Comparison of ENCODE assay signal across 8 mouse cellular contexts in genomic region chr14:48073247-48074161, GRCm38 (mm10). TPM values are rescaled to one million over a fixed set of nuclear protein-coding genes. Genes with fewer than 3 reads are reported as not detected.
A peak's percentile ranks its signal among the peaks of the same experiment; 100 is the strongest.
DNase-seq lines count a peak whose midpoint lies in the region; ATAC-seq and TF ChIP-seq lines count a peak whose summit lies in the region.

No protein-coding gene starts in this region.

- DNase-seq in kidney, adult 2 months = peak; percentile 28
- peak; percentile 45 to 63 for DNase-seq in left cerebral cortex, postnatal 10 days (ENCODE audit: extremely low spot score in 1 of 2, low spot score in 2 of 2)
- peak; percentile 95 for DNase-seq in midbrain, embryonic 11.5 days (ENCODE audit: low spot score, missing footprints)
- peak; percentile 82 for DNase-seq in yolk sac, embryonic 10.5 days (ENCODE audit: low spot score)

- intact Hi-C loops in left cerebral cortex, postnatal 10 days (cut with DNase I) = no loop called here

- no peak overlapping the region for H3K27ac ChIP-seq in kidney, adult 2 months (ENCODE audit: insufficient read depth, low read depth, low read length)
- no peak overlapping the region for H3K27ac ChIP-seq in kidney, embryonic 15.5 days
- no peak overlapping the region for H3K27ac ChIP-seq in forebrain, embryonic 13.5 days
- peak overlapping the region; percentile 43 for H3K27ac ChIP-seq in heart, embryonic 15.5 days
- H3K27ac ChIP-seq in midbrain, embryonic 11.5 days (ENCODE audit: low read depth, low read length) = peak overlapping the region; percentile 85

- no peak for TF ChIP-seq POLR2A in kidney, adult 2 months (IDR thresholded peaks at IDR 0.05; ENCODE audit: low read depth, low read length)

- H3K4me1 ChIP-seq in kidney, adult 2 months (ENCODE audit: control insufficient read depth, insufficient read depth, low read length) = no peaks in the 10 kb centered on the region
- 0 out of 2 replicates have a peak, but pooled peaks cover 3% of the 10 kb centered on the region for H3K4me1 ChIP-seq in kidney, embryonic 15.5 days
- peaks cover 10% of the 10 kb centered on the region for H3K4me1 ChIP-seq in forebrain, embryonic 13.5 days
- H3K4me1 ChIP-seq in heart, embryonic 15.5 days (replicated peaks) = peaks cover 10% of the 10 kb centered on the region
- H3K4me1 ChIP-seq in midbrain, embryonic 11.5 days (ENCODE audit: control insufficient read depth, insufficient read depth, low read length) = peaks cover 12% of the 10 kb centered on the region

- H3K9me3 ChIP-seq in kidney, embryonic 15.5 days (replicated peaks) = no peaks in the 10 kb centered on the region
- no peaks in the 10 kb centered on the region for H3K9me3 ChIP-seq in forebrain, embryonic 13.5 days (replicated peaks)
- no peaks in the 10 kb centered on the region for H3K9me3 ChIP-seq in heart, embryonic 15.5 days (replicated peaks)
- H3K9me3 ChIP-seq in midbrain, embryonic 11.5 days (ENCODE audit: control insufficient read depth, low read length) = no peaks in the 10 kb centered on the region

- H3K4me2 ChIP-seq in kidney, embryonic 15.5 days = no peak overlapping the region
- peak overlapping the region; percentile 10; the same call in 1 of the 2 replicates for H3K4me2 ChIP-seq in forebrain, embryonic 13.5 days
- peak overlapping the region; percentile 48 for H3K4me2 ChIP-seq in heart, embryonic 15.5 days
- H3K4me2 ChIP-seq in midbrain, embryonic 11.5 days = peak overlapping the region; percentile 17; the same call in 1 of the 2 replicates

- H3K4me3 ChIP-seq in kidney, adult 2 months (ENCODE audit: insufficient read depth, low read depth, low read length) = no peak overlapping the region
- no peak overlapping the region for H3K4me3 ChIP-seq in kidney, embryonic 15.5 days (replicated peaks)
- H3K4me3 ChIP-seq in forebrain, embryonic 13.5 days = no peak overlapping the region
- no peak overlapping the region for H3K4me3 ChIP-seq in heart, embryonic 15.5 days
- no peak overlapping the region for H3K4me3 ChIP-seq in midbrain, embryonic 11.5 days (ENCODE audit: low read depth, low read length)

- TF ChIP-seq CTCF in kidney, adult 2 months (conservative IDR thresholded peaks at IDR 0.05; ENCODE audit: insufficient read depth, insufficient read length, low read depth, low read length) = no peak

- 62% methylated on average over 24 of the region's 24 CpGs for WGBS in kidney, adult 2 months
- WGBS in kidney, embryonic 15.5 days = 61% methylated on average over 24 of the region's 24 CpGs
- 47% methylated on average over 24 of the region's 24 CpGs for WGBS in forebrain, embryonic 13.5 days
- 32% methylated on average over 24 of the region's 24 CpGs for WGBS in heart, embryonic 15.5 days
- WGBS in midbrain, embryonic 11.5 days = 28% methylated on average over 24 of the region's 24 CpGs

- H3K36me3 ChIP-seq in kidney, adult 2 months (ENCODE audit: control insufficient read depth, insufficient read depth, low read length) = no peaks in the 10 kb centered on the region
- H3K36me3 ChIP-seq in kidney, embryonic 15.5 days = no peaks in the 10 kb centered on the region
- no peaks in the 10 kb centered on the region for H3K36me3 ChIP-seq in forebrain, embryonic 13.5 days (ENCODE audit: poor library complexity, severe bottlenecking)
- H3K36me3 ChIP-seq in heart, embryonic 15.5 days = no peaks in the 10 kb centered on the region
- H3K36me3 ChIP-seq in midbrain, embryonic 11.5 days (ENCODE audit: control insufficient read depth, insufficient read depth, low read length) = no peaks in the 10 kb centered on the region

- H3K27me3 ChIP-seq in kidney, adult 2 months (replicated peaks; ENCODE audit: control insufficient read depth, insufficient read depth, low read length) = no peaks in the 10 kb centered on the region
- no peaks in the 10 kb centered on the region for H3K27me3 ChIP-seq in kidney, embryonic 15.5 days
- no peaks in the 10 kb centered on the region for H3K27me3 ChIP-seq in forebrain, embryonic 13.5 days
- no peaks in the 10 kb centered on the region for H3K27me3 ChIP-seq in heart, embryonic 15.5 days
- H3K27me3 ChIP-seq in midbrain, embryonic 11.5 days (ENCODE audit: control insufficient read depth, insufficient read depth, low read length) = no peaks in the 10 kb centered on the region

- no peak overlapping the region for H3K9ac ChIP-seq in kidney, embryonic 15.5 days
- no peak overlapping the region for H3K9ac ChIP-seq in forebrain, embryonic 13.5 days
- no peak overlapping the region for H3K9ac ChIP-seq in heart, embryonic 15.5 days
- peak overlapping the region; percentile 51; the same call in 1 of the 2 replicates for H3K9ac ChIP-seq in midbrain, embryonic 11.5 days (ENCODE audit: low read length)

- ATAC-seq in kidney, embryonic 15.5 days (replicated peaks; ENCODE audit: low FRiP score) = no peak
- ATAC-seq in forebrain, embryonic 13.5 days = peak; percentile 33; the same call in 1 of the 2 replicates
- ATAC-seq in heart, embryonic 15.5 days (replicated peaks; ENCODE audit: insufficient number of reproducible peaks, insufficient read depth, low FRiP score, low read depth) = peak; percentile 81
- ATAC-seq in midbrain, embryonic 11.5 days (ENCODE audit: low FRiP score) = peak; percentile 98
- no peak for ATAC-seq in erythroblast, adult 5-6 weeks (replicated peaks; ENCODE audit: low FRiP score, poor library complexity, severe bottlenecking)

RNA-seq across cellular contexts. Expression of gene Peli2, which starts 47.1 kb away (rescaled TPM):
- 31.7 and 37.6 TPM in 2 replicates for polyA plus RNA-seq in kidney, adult 2 months (2012; rRNA removed)
- polyA plus RNA-seq in kidney, embryonic 15.5 days (2015; fragmentation: Nextera tagmentation; extraction: Ambion mirVana) = 7.1 and 8.2 TPM in 2 replicates
- polyA plus RNA-seq in forebrain, embryonic 13.5 days (2015; fragmentation: Nextera tagmentation; extraction: Ambion mirVana) = 8.4 and 8.5 TPM in 2 replicates
- 2.3 and 5.1 TPM in 2 replicates for polyA plus RNA-seq in heart, embryonic 15.5 days (2015; fragmentation: Nextera tagmentation; extraction: Ambion mirVana)
- 10 to 100 TPM; 19.9 to 23.7 TPM for total RNA-seq in left cerebral cortex, postnatal 10 days (2021)
- 15.7 and 16.2 TPM in 2 replicates for polyA plus RNA-seq in midbrain, embryonic 11.5 days (2014; fragmentation: Nextera tagmentation; extraction: Ambion mirVana)
- 1.7 and 2.5 TPM in 2 replicates for total RNA-seq in erythroblast, adult 5-6 weeks (2015; ENCODE audit: low replicate concordance)
- 1.4 and 2.1 TPM in 2 replicates for total RNA-seq in erythroblast, adult 5-6 weeks (2017; ENCODE audit: low replicate concordance)

Comparison
In these comparisons a context has a peak if more than half of its experiments do, and no peak if none do; other contexts are left out.
1. DNase-seq: peak in every context shown above with its lines; median percentile 95 in midbrain, embryonic 11.5 days; 82 in yolk sac, embryonic 10.5 days; 54 in left cerebral cortex, postnatal 10 days; 28 in kidney, adult 2 months.
2. H3K27ac ChIP-seq: peak in heart, embryonic 15.5 days (single experiment) and midbrain, embryonic 11.5 days (single experiment); none in kidney, adult 2 months (single experiment), kidney, embryonic 15.5 days (single experiment) and forebrain, embryonic 13.5 days (single experiment).
3. ATAC-seq: peak in forebrain, embryonic 13.5 days (single experiment), heart, embryonic 15.5 days (single experiment) and midbrain, embryonic 11.5 days (single experiment); none in kidney, embryonic 15.5 days (single experiment) and erythroblast, adult 5-6 weeks (single experiment).